Mouse (Mus musculus) G1E (cell line): ENCODE results near the gene Spag6l. TPM values are rescaled to one million over a fixed set of nuclear protein-coding genes. Genes with fewer than 3 reads are reported as not detected.

Experiments
- ATAC-seq: 2 replicates; pipeline ENCODE4 v1.8.0; 2016; ENCODE audit warnings: mild to moderate bottlenecking; ENCODE audit not compliant: insufficient number of reproducible peaks, poor library complexity, low FRiP score, severe bottlenecking; ENCODE audit errors: extremely low read depth
- DNase-seq: peaks from one replicate; pipeline ENCODE4 v3.0.0; 2012; ENCODE audit warnings: low spot score
- H3K27me3 ChIP-seq: 2 replicates; pipeline ENCODE4 v1.6.1; 2012; ENCODE audit warnings: mild to moderate bottlenecking, low read length, inconsistent platforms; ENCODE audit not compliant: insufficient read depth
- H3K36me3 ChIP-seq: replicated peaks from 2 replicates; pipeline ENCODE3; 2012; ENCODE audit warnings: mild to moderate bottlenecking, inconsistent platforms
- H3K4me1 ChIP-seq: 2 replicates; pipeline ENCODE4 v1.6.1; 2012; ENCODE audit warnings: low read depth, low read length, inconsistent platforms, mixed read lengths; ENCODE audit not compliant: insufficient read depth
- H3K4me3 ChIP-seq: 2 replicates; pipeline ENCODE4 v1.5.1; 2012; ENCODE audit warnings: low read depth, mild to moderate bottlenecking, inconsistent platforms, low read length, moderate library complexity, mixed read lengths
- H3K9me3 ChIP-seq: replicated peaks from 2 replicates; pipeline ENCODE4 v1.6.1; 2012; ENCODE audit warnings: inconsistent platforms
- CTCF ChIP-seq: IDR thresholded peaks from 2 replicates; pipeline ENCODE4 v1.5.1; 2012; ENCODE audit warnings: low read depth, low read length, inconsistent platforms, mixed read lengths
- GATA1 ChIP-seq: IDR thresholded peaks from 2 replicates; pipeline ENCODE4 v1.6.1; 2012; ENCODE audit warnings: borderline replicate concordance, low read length, inconsistent platforms, mixed read lengths
- GATA2 ChIP-seq: IDR thresholded peaks from 2 replicates; pipeline ENCODE4 v1.6.1; 2012; ENCODE audit warnings: low read depth, low read length, inconsistent platforms, borderline replicate concordance
- POLR2AphosphoS5 ChIP-seq: IDR thresholded peaks from 2 replicates; pipeline ENCODE4 v1.6.1; 2012; ENCODE audit warnings: low read depth, low read length, inconsistent platforms; ENCODE audit not compliant: insufficient replicate concordance
- TAL1 ChIP-seq: conservative IDR thresholded peaks from 2 replicates; pipeline ENCODE4 v1.6.1; 2012; ENCODE audit warnings: low read depth, low read length, inconsistent platforms, mixed read lengths
- polyA plus RNA-seq: library from polyadenylated mRNA; stranded (reverse); fragments of >175 nt; gene quantifications from 2 replicates; pipeline ENCODE4 v1.2.3, GENCODE M21; 2012
- total RNA-seq, 2 experiments: library from RNA; stranded (forward) in 1 of 2; stranded (reverse) in 1 of 2; fragments of 200-1000 nt in 1 of 2; fragments of >200 nt in 1 of 2; fragmentation: Nextera tagmentation in 1 of 2; gene quantifications; 2 replicates each; pipeline ENCODE4 v1.2.3; 2014 to 2017

The Spag6l gene
- not detected in 2 replicates for total RNA-seq (2014; fragmentation: Nextera tagmentation)
- total RNA-seq (2017), result 0.12 and 0.16 TPM in 2 replicates
- not detected in 2 replicates for polyA plus RNA-seq

GRCm38 (mm10) chr16:16828757-16829615, at the start of gene Spag6l:
TSS of gene Spag6l (minus strand) at chr16:16829456.
- H3K27me3 ChIP-seq, result peaks cover 7% of the 10 kb centered on the region
- H3K4me1 ChIP-seq, result peaks cover 8% of the 10 kb centered on the region
- DNase-seq (no peak), ATAC-seq (no peak; the same call in 1 of the 2 replicates)
- TF ChIP-seq GATA2, result no peak
- TF ChIP-seq TAL1, result no peak
- TF ChIP-seq POLR2AphosphoS5, result no peak
- no peak for TF ChIP-seq GATA1
- TF ChIP-seq CTCF, result no peak
- H3K36me3 ChIP-seq, result no peaks in the 10 kb centered on the region
- H3K9me3 ChIP-seq, result no peaks in the 10 kb centered on the region
- H3K4me3 ChIP-seq, result peak within 1 kb of the TSS; percentile 54; the same call in 1 of the 2 replicates

DNA sequence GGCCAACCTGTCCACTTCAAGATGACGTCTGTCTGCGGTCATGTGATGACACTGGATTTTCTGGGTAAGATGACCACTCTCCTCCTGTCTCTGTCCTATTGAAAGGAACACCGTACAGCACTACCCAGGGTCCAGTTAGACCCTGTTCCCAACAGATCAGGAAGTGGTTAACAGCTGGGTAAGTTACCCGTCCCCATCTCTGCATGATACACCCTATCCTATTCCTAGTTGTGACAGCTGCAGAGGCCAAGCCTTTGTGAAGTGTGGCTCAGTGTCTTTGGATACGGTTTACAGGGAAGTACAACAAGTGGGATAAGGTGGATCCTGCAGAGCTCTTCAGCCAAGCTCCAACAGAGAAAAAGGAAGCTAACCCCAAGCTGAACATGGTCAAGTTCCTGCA, 49.8 kb upstream of the Spag6l start:
- DNase-seq, result no peak
- Histone ChIP-seq H3K9me3 (peaks cover 4% of the 10 kb centered on the region; the same call in 1 of the 2 replicates), H3K4me3 (no peak overlapping the region), H3K4me1 (no peaks in the 10 kb centered on the region), H3K27me3 (no peaks in the 10 kb centered on the region), H3K36me3 (peaks cover 94% of the 10 kb centered on the region)
- no peak for ATAC-seq
- no peak for TF ChIP-seq TAL1
- TF ChIP-seq GATA1, result no peak
- TF ChIP-seq GATA2, result no peak
- TF ChIP-seq CTCF, result no peak
- TF ChIP-seq POLR2AphosphoS5, result no peak

DNA sequence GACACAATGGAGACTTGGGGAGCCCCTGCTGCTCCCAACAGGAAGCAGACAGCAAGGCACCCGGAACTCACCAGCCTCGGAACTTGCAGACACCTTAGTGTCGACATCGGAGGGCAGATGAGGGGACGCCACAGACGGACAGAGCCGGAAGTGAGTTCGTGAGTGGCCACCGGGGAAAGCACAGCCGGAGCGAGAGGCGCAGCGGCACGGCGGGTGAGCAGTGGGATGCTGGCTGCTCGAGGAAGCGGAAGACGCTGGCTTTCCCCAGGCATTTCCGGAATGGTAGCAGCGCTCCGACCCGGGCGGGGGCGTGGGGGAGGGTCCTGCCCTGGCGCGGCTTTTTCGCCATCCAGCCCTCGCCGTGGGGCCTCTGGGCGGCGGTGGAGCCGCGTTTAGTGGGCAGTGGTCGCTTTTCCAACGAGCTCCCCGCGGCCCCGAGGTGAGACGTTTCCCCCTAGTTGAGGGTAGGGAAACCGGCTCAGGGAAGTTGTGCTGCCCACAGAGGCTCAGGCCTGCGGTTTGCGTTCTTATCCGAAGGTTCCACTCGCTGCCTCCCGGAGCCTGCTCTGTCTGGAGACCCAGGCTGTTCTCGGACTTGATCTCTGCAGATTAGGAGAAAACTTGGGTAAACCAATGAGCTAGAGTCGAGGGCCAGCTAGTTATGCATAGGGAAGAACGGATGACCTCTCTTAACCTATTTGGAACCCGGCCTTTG, 41.5 kb upstream of the Spag6l start, which contains the start of the genes Top3b and Vpreb1:
Gene Top3b, plus strand, starts transcription at position 120 of the 715 bp plus-strand sequence.
Gene Vpreb1, minus strand, starts transcription at position 227 of the 715 bp plus-strand sequence.
- H3K4me1 ChIP-seq, result peaks cover 30% of the 10 kb centered on the region
- no peaks in the 10 kb centered on the region for H3K27me3 ChIP-seq
- ATAC-seq, result peak; percentile 96
- H3K36me3 ChIP-seq, result peaks cover 27% of the 10 kb centered on the region
- TF ChIP-seq CTCF (no peak), POLR2AphosphoS5 (no peak), TAL1 (peak; percentile 26)
- peak; percentile 88 for DNase-seq
- peak within 1 kb of the TSS; percentile 78 for H3K4me3 ChIP-seq
- no peaks in the 10 kb centered on the region for H3K9me3 ChIP-seq

- peak overlapping the region; percentile 78 for H3K4me3 ChIP-seq
- H3K9me3 ChIP-seq, result no peaks in the 10 kb centered on the region
- TF ChIP-seq GATA1 (no peak), POLR2AphosphoS5 (no peak), TAL1 (no peak), CTCF (no peak), GATA2 (no peak)
- DNase-seq (no peak), ATAC-seq (no peak)
- peaks cover 31% of the 10 kb centered on the region for H3K4me1 ChIP-seq
- peaks cover 24% of the 10 kb centered on the region for H3K36me3 ChIP-seq
- no peaks in the 10 kb centered on the region for H3K27me3 ChIP-seq
Observed at GRCm38 (mm10) chr16:16870241-16870616, 41.0 kb upstream of the Spag6l start.

- Histone ChIP-seq H3K4me1 (peaks cover 18% of the 10 kb centered on the region), H3K36me3 (no peaks in the 10 kb centered on the region), H3K27me3 (peaks cover 17% of the 10 kb centered on the region), H3K4me3 (no peak overlapping the region), H3K9me3 (no peaks in the 10 kb centered on the region)
- no peak for TF ChIP-seq GATA1
- ATAC-seq (no peak), DNase-seq (no peak)
Observed at GRCm38 (mm10) chr16:16865696-16866561, 36.7 kb upstream of the Spag6l start.
